Mouse (Mus musculus) midbrain, postnatal 0 days (tissue): ENCODE results near the gene Atp2a3. TPM values are rescaled to one million over a fixed set of nuclear protein-coding genes. Genes with fewer than 3 reads are reported as not detected.

Experiments used
- ATAC-seq: fragments of 200-750 bp; cut with Nextera tagmentation; 2 replicates; pipeline ENCODE4 v1.8.0; 2017; ENCODE audit warnings: moderate number of reproducible peaks, mild to moderate bottlenecking, moderate TSS enrichment, moderate library complexity; ENCODE audit not compliant: low FRiP score
- DNase-seq: peaks from one replicate; pipeline ENCODE4 v3.0.0-alpha.2; 2015; ENCODE audit warnings: low spot score
- H3K27ac ChIP-seq: fragments of 300-500 bp; sonication (generic); 2 replicates; pipeline ENCODE4 v1.5.1; 2014; ENCODE audit warnings: low read depth, mild to moderate bottlenecking, low read length, mixed read lengths
- H3K27me3 ChIP-seq: fragments of 300-500 bp; sonication (generic); 2 replicates; pipeline ENCODE4 v1.6.1; 2014; ENCODE audit warnings: low read length, control low read depth, mixed read lengths; ENCODE audit not compliant: insufficient read depth
- H3K36me3 ChIP-seq: fragments of 300-500 bp; sonication (generic); 2 replicates; pipeline ENCODE4 v1.6.1; 2014; ENCODE audit warnings: low read length, control low read depth, mixed read lengths; ENCODE audit not compliant: insufficient read depth
- H3K4me1 ChIP-seq: fragments of 300-500 bp; sonication (generic); 2 replicates; pipeline ENCODE4 v1.6.1; 2014; ENCODE audit warnings: mild to moderate bottlenecking, control low read depth, antibody characterized with exemption, low read length, mixed read lengths; ENCODE audit not compliant: insufficient read depth
- H3K4me2 ChIP-seq: fragments of 300-500 bp; sonication (generic); 2 replicates; pipeline ENCODE4 v1.6.1; 2014; ENCODE audit warnings: low read depth, mild to moderate bottlenecking, low read length, mixed read lengths; ENCODE audit not compliant: poor library complexity, severe bottlenecking
- H3K4me3 ChIP-seq: fragments of 300-500 bp; sonication (generic); 2 replicates; pipeline ENCODE4 v1.5.1; 2014; ENCODE audit warnings: low read depth, mild to moderate bottlenecking, low read length, moderate library complexity
- H3K9ac ChIP-seq: fragments of 300-500 bp; sonication (generic); replicated peaks from 2 replicates; pipeline ENCODE4 v1.6.1; 2014; ENCODE audit warnings: mild to moderate bottlenecking, low read length, moderate library complexity, mixed read lengths; ENCODE audit not compliant: poor library complexity, severe bottlenecking
- H3K9me3 ChIP-seq: fragments of 300-500 bp; sonication (generic); 2 replicates; pipeline ENCODE4 v1.6.1; 2016; ENCODE audit warnings: low read length, control low read depth
- CTCF ChIP-seq: IDR thresholded peaks from 2 replicates; pipeline ENCODE4 v1.5.1; 2016; ENCODE audit warnings: antibody characterized with exemption, mild to moderate bottlenecking
- WGBS: fragments of 180-500 bp; shearing (Covaris S2); extraction: QIAGEN DNeasy Blood & Tissue Kit; methylation state at CpG from one replicate; pipeline ENCODE4 v1.1.7; 2014; 5-methylcytosine and 5-hydroxymethylcytosine counted together
- polyA plus RNA-seq: library from polyadenylated mRNA; unstranded; fragments of >200 nt; fragmentation: Nextera tagmentation; extraction: Ambion mirVana; gene quantifications from 2 replicates; pipeline ENCODE4 v1.2.1, GENCODE M21; 2015
- total RNA-seq: library from RNA; depleted of rRNA; stranded (reverse); fragments of >200 nt; gene quantifications from 2 replicates; pipeline ENCODE4 v1.2.3, GENCODE M21; 2014

Gene Atp2a3
- total and polyA plus RNA-seq, 2 experiments from 2014 or later, result 2.5 to 2.7 TPM

GRCm38 (mm10) chr11:72953116-72953439 lies 7.9 kb upstream of the Atp2a3 start:
- H3K9ac ChIP-seq, result no peak overlapping the region
- no peak for DNase-seq
- H3K27ac ChIP-seq, result no peak overlapping the region
- no peak for TF ChIP-seq CTCF
- H3K4me1 ChIP-seq, result no peaks in the 10 kb centered on the region
- ATAC-seq, result no peak
- H3K27me3 ChIP-seq, result no peaks in the 10 kb centered on the region
- H3K4me3 ChIP-seq, result no peak overlapping the region
- 77% methylated on average over 1 of the region's 1 CpGs for WGBS
- H3K9me3 ChIP-seq, result no peaks in the 10 kb centered on the region
- H3K36me3 ChIP-seq, result no peaks in the 10 kb centered on the region
- H3K4me2 ChIP-seq, result no peak overlapping the region

GRCm38 (mm10) chr11:72953440-72954151 lies 7.4 kb upstream of the Atp2a3 start:
- no peak for DNase-seq
- Histone ChIP-seq H3K4me3 (no peak overlapping the region), H3K9me3 (no peaks in the 10 kb centered on the region), H3K4me1 (no peaks in the 10 kb centered on the region), H3K36me3 (no peaks in the 10 kb centered on the region), H3K9ac (no peak overlapping the region), H3K27me3 (no peaks in the 10 kb centered on the region), H3K4me2 (no peak overlapping the region), H3K27ac (no peak overlapping the region)
- no peak for ATAC-seq
- TF ChIP-seq CTCF, result no peak
- WGBS, result 92% methylated on average over 4 of the region's 4 CpGs

- H3K36me3 ChIP-seq, result no peaks in the 10 kb centered on the region
- no peak overlapping the region for H3K27ac ChIP-seq
- ATAC-seq (no peak), DNase-seq (no peak)
- TF ChIP-seq CTCF, result no peak
- H3K27me3 ChIP-seq, result peaks cover under 1% of the 10 kb centered on the region
- no peaks in the 10 kb centered on the region for H3K4me1 ChIP-seq
- no peak overlapping the region for H3K9ac ChIP-seq
- no peaks in the 10 kb centered on the region for H3K9me3 ChIP-seq
- H3K4me3 ChIP-seq, result no peak overlapping the region
- no peak overlapping the region for H3K4me2 ChIP-seq
- WGBS, result 86% methylated on average over 4 of the region's 4 CpGs
These were observed 6.8 kb upstream of the Atp2a3 start for GRCm38 (mm10) chr11:72954216-72954615.

GRCm38 (mm10) chr11:72955339-72955974 lies 5.5 kb upstream of the Atp2a3 start:
- Histone ChIP-seq H3K4me1 (no peaks in the 10 kb centered on the region), H3K4me3 (no peak overlapping the region), H3K9ac (no peak overlapping the region), H3K4me2 (no peak overlapping the region), H3K36me3 (no peaks in the 10 kb centered on the region), H3K27me3 (peaks cover 13% of the 10 kb centered on the region), H3K9me3 (no peaks in the 10 kb centered on the region), H3K27ac (no peak overlapping the region)
- TF ChIP-seq CTCF, result no peak
- no peak for DNase-seq
- no peak for ATAC-seq
- 82% methylated on average over 5 of the region's 5 CpGs for WGBS

GRCm38 (mm10) chr11:72957318-72957717 lies 3.7 kb upstream of the Atp2a3 start:
- TF ChIP-seq CTCF, result no peak
- WGBS, result 57% methylated on average over 2 of the region's 2 CpGs
- ATAC-seq, result no peak
- DNase-seq, result no peak
- Histone ChIP-seq H3K9ac (no peak overlapping the region), H3K27ac (no peak overlapping the region), H3K36me3 (no peaks in the 10 kb centered on the region), H3K4me2 (no peak overlapping the region), H3K9me3 (no peaks in the 10 kb centered on the region), H3K4me1 (0 out of 2 replicates have a peak, but pooled peaks cover 6% of the 10 kb centered on the region), H3K27me3 (peaks cover 28% of the 10 kb centered on the region), H3K4me3 (no peak overlapping the region)

- no peak for TF ChIP-seq CTCF
These were observed 867 bp upstream of the Atp2a3 start for GRCm38 (mm10) chr11:72959924-72960679.

More at GRCm38 (mm10) chr11:72959924-72960679, 867 bp upstream of the Atp2a3 start:
- Histone ChIP-seq H3K4me2 (no peak overlapping the region), H3K9me3 (no peaks in the 10 kb centered on the region), H3K9ac (no peak overlapping the region), H3K27me3 (peaks cover 35% of the 10 kb centered on the region), H3K27ac (no peak overlapping the region), H3K4me3 (no peak overlapping the region), H3K4me1 (0 out of 2 replicates have a peak, but pooled peaks cover 6% of the 10 kb centered on the region), H3K36me3 (no peaks in the 10 kb centered on the region)
- DNase-seq (no peak), ATAC-seq (no peak)
- WGBS, result 16% methylated on average over 15 of the region's 15 CpGs
